Mouse (Mus musculus): ENCODE data around the gene Hapln1.

The Hapln1 gene

GRCm38 (mm10) chr13:89597354-89597753 is 57.8 kb downstream of the Hapln1 start:
- no peak for DNase-seq (ENCODE audit: low read depth, low spot score)

DNA sequence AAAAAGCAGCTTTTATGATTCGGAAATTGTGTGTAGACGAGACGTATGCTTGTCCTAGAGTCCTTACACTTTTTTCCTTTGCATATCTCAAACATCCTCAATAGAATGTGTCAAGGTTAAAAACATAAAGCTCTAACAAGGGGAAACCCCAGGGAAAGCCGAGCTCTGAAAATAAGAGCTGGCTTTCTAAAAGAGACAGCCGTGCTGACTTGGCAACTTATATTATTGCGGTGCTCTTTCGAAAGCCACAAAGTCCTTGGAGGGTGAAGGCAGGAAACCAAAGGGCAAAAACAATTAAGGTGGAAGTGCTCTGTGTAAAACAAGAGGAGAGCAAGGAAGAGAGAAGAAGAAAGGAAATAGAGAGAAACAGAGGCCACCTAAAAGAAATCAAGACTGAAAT is 60.9 kb downstream of the Hapln1 start:
- DNase-seq (ENCODE audit: low read depth, low spot score): no peak

DNA sequence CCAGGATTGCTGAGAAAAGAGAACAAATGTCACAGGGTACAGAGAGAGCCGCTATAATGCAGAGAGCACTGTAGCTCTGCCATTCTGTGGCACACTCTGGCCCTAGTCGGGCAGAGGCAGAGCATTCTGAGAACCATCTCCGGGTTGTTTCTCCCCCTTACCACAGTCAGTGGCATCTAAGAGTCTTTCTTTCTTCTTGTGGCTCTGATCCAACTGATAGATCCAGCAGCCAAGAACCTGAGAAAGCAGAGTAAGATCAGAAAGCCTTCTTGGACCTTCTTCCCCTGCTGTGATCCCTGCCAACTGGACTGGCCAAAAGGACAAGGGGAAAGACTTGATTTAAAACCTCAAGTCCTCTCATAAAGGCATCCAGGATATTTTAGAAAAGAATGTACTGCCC is 63.7 kb downstream of the Hapln1 start:
- DNase-seq (ENCODE audit: low read depth, low spot score): no peak

- DNase-seq (ENCODE audit: low read depth, low spot score): no peak
Measured at GRCm38 (mm10) chr13:89607399-89607798, 67.8 kb downstream of the Hapln1 start.

GRCm38 (mm10) chr13:89619064-89619463 is 79.5 kb downstream of the Hapln1 start:
- DNase-seq (ENCODE audit: low read depth, low spot score): no peak

DNA sequence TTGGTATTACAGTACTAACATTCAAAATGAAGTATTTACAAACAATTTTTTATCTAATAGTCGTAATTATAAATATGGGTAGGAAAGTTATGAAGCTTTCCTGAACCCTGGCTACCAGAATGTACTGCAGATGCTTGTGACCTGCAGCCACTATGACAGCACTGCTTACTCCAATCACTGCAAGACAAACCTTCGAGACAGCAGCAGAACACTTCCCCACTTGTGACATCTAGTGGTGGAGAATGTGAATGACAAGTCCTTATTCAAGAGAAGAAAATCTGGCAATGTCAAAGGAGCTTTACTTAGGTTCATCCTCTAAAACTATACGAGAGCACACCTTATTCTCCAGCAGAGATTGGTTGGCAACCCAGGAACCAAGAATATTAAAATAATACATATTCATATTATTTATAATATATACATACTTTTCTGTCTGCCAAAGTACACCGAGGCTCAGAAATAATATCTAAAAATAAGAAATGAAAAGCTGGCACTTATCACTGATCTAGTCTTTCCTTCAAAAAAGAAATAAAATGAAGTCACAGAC is 94.6 kb downstream of the Hapln1 start:
- peak; percentile 29 for DNase-seq (ENCODE audit: low read depth, low spot score)

- no peak for DNase-seq (ENCODE audit: low read depth, low spot score)
Measured at GRCm38 (mm10) chr13:89637012-89637411, 97.4 kb downstream of the Hapln1 start.

DNA sequence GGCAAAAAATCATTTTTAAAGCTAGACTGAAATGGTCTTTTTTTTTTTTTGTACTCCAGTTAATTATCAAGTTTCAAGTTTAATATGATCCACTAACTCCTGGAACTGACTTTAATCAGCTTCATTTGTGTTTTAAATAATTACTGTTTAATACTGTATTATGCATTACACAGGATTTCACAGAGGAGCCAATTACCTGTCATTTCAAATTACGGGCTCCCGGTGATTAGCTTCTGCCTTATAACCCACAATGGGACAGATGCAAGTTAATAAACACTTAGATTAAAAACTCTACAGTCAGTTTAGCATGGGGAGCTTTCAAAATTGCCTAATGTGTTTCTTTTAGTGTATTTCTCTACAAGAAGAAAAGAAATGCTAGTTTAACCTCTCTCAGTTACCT is 106.0 kb downstream of the Hapln1 start:
- DNase-seq (ENCODE audit: low read depth, low spot score): no peak

DNA sequence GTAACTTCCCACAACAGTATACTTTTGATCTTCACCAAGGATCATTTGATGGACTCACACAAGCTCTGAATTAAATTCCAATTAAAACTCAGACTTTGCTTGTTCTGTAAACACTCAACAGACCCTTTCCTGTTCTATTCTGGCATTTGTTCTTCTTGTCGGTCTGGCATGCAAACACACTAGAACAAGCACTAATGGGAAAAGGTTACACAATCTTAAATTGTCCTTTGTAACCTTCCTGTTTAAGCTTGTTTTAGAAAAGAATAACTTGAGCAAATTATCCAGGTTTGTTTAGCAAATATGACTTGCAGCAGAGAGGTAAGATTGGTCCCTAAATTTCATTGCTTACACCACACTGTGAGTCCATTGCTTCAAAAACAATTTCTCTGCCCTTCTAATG is 113.2 kb downstream of the Hapln1 start:
- no peak for DNase-seq (ENCODE audit: low read depth, low spot score)

DNA sequence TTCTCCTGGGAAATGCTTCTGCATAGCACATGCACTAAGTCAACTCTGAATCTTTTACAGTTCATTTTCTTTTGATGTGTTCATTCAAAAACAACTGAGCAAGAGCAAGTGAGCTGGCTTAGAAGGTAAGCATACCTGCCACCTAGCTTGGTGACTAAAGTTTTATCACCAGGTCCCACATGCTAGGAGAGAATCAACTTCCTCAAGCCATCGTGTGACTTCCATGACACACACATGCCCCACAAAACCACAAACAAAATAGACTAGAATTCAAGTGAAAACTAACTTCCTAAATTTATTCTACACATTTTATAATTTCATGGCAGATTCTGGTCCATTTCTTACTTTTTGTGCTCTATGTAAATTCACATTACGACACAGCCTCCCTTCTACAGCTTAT is 113.7 kb downstream of the Hapln1 start:
- no peak for DNase-seq (ENCODE audit: low read depth, low spot score)

GRCm38 (mm10) chr13:89657046-89657445 is 117.5 kb downstream of the Hapln1 start:
- DNase-seq (ENCODE audit: low read depth, low spot score): no peak

Measured in embryo, embryonic 11.5 days (tissue).